Mouse (Mus musculus): Measurements from ENCODE around the gene Gse1.

Gse1 gene

DNA sequence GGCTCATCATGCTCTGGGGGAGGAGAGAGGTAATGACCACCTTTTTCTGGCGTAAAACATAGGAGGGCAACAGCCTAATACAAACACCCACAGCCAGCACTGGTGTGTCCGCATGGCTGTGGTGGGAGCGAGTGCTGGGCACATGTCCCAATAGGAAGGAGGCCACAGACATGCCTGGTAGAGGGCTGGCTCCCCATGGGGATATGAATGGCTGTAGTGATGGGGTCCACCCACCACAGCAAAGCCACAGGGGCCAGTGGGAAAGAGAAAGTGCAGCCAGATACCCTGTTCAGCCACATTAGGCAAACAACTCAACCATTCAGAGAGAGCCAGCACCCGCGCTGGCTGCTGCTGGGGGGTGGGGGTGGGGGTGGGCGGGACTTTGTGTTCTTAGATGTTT, 256.9 kb downstream of the Gse1 start:
- DNase-seq (ENCODE audit: low read depth): no peak

DNA sequence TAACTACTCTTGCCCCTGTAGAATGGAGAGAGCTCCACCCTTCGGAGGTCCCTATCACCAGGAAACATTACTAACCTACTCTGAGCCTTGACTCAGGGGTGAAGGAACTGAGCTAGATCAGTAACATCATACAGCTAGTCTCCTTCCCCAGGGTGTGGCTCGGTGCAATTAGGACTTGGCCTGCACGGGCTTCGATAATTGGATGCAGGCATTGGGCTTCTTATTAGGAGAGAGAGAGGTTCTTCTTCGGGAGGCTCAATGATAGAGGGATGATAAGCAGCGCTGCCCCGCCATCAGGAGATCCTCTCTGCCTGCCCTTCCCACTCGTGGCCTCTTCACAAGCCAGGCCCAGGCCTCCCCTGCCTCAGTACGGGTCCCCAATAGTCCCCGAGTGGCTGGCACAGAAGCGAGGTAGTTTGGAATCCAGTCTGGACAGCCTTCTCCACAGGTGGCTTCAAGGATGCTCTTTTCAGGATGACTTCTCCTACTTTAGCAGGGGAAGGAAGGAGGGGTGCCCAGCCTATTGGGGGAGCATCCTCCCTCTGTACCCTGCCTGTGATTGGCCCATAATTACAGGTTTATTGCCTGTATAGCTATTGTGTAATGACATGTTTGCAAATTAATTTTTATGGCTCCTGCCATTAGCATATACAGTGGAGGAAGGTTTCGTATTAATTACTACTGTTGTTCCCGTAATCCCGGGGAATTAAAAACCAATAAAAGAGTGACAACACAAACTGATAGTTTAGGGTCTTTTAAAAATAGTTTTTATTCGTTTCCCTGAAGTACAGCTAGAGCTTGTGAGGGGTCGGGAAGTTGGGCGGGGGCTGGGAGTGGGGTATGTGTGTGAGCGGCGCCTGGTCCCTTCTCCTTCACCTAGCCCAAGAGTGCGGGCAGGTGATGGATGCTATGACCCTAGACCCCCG, 257.6 kb downstream of the Gse1 start:
- peak; percentile 32 for DNase-seq (ENCODE audit: low read depth)

GRCm38 (mm10) chr8:120486477-120487376, 258.5 kb downstream of the Gse1 start:
- DNase-seq (ENCODE audit: low read depth): peak; percentile 89

GRCm38 (mm10) chr8:120487377-120487728, 259.1 kb downstream of the Gse1 start:
- DNase-seq (ENCODE audit: low read depth): no peak

DNA sequence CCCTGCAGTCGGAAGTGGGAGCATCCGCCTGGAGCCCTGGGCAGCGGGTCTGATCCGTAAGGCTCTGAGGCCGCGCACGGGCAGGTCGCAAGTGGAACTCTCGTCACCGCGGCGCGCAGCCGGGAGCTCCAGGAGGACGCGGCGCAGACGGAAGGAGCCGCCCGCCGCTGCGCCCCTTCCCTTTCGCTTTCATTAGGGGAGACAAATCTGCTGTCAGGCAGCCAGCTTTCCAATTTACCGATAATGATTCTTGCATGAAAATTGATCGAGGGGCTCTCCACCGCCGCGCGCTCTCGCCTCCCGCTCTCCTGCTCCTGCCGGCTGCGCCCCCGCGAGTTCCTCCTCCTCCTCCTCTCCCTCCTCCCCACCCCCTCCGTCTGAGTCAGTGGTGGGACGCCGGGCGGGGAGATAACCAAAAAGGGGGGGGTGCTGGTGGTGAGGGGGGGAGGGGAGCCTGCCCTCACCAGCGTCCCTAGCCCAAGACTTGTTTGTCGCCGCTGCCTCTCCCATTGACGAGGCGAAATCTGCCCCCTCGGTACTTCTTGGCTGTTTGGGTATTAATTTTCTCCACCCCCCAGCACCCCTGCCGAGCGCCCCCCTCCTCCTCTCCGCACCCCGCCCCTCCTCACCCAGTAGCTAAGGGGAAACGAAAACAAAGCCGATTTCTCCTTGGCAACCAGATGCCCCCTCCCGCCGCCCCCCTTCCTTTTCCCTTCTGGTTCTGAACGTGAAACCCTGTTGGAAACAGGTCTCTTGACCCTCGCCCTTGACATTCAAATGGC, 259.7 kb downstream of the Gse1 start:
- DNase-seq (ENCODE audit: low read depth): peak; percentile 84

DNA sequence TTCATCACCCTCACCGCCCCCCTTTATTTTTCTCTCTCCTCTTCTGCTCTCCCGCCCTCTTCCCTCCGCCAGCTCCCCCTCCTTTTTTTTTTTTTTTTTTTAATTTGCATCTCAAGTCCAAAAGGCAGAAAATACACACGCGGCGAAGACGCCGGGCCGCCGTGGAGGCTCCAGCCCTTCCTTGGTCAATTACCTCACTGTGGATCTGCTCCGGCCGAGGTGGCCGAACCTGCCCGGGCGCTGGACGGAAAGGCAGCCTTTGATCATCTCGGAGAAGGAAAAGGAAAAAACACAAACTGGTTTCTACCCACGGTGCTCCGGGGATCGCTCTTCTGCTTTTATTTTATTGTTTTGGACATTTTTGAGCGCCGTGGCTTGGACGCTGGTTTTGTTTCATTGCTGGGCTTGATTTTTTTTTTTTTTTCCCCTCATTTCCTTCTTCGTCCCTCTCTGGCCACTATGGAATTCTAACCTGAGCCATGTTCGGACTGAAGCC, 260.4 kb downstream of the Gse1 start:
- no peak for DNase-seq (ENCODE audit: low read depth)

DNA sequence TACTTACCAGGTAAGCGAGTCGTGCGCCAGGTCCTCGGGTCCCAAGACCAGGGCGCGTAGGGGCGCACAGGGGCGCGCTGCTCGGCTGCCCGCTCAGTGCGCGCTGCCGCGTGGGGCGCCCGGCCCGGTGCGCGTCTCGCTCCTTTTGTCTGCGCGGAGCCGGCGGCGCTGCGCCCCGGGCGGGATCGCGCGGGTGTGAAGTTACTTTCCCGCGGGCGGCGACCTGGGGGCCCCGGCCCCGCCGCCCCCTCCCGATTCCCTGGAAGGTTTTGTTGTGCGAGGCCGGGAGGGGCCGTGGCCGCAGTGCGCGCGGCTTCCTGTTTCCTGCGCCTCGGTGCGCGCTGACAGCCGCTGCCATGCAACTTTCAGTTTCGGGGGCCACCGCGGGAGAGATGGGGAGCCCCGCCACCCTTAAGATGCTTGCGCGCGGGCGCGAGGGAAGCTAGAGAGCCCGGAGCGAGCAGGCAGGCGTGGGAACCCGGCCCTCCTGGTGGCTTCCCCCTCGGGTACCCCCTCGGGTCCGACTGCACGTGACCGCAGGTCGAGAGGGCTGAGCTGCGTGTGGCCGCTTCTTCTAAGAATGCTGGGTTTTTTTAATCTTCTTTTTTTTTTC, 261.0 kb downstream of the Gse1 start:
- DNase-seq (ENCODE audit: low read depth): peak; percentile 93

- no peak for DNase-seq (ENCODE audit: low read depth)
Observed at GRCm38 (mm10) chr8:120489771-120490281, 261.6 kb downstream of the Gse1 start.

DNA sequence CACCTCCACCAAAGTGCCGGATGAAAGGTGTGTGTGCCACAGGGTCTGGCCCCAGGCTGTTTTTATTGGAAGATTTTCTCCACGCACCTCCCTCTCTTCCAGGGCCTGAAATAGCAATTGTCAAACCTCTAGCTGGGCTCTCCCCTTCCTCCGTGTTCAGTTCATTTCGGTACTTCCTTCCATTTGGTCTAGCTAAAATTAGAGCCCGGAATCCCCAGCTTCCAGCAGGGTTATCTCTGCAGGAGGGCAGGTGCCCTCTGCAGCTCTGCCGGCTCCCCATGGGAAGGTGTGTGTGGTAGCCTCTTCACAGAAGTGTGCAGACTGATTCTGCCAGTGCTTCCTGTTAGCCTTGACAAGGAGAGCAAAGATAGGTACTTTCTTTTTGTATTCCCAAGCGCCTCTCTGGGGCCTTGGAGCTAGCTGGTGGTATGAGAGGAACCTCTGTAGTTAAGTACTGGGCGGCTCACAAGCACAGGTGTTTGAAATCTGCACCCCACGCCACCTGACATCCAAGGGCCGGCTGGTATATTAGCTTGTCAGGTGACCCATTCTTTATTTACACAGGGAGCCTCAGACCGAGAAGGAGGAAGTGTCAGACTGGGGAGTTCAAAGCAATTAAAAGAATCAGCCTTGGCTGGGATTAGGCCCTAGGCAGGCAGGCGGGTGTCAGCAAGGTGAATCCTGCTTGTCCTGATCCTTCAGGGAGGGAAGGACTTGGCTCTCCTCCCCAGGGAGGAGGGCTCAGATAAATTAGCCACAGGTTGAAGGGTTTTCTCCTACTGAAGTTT, 262.3 kb downstream of the Gse1 start:
- DNase-seq (ENCODE audit: low read depth): peak; percentile 61

GRCm38 (mm10) chr8:120491166-120491793, 263.0 kb downstream of the Gse1 start:
- peak; percentile 28 for DNase-seq (ENCODE audit: low read depth)

DNA sequence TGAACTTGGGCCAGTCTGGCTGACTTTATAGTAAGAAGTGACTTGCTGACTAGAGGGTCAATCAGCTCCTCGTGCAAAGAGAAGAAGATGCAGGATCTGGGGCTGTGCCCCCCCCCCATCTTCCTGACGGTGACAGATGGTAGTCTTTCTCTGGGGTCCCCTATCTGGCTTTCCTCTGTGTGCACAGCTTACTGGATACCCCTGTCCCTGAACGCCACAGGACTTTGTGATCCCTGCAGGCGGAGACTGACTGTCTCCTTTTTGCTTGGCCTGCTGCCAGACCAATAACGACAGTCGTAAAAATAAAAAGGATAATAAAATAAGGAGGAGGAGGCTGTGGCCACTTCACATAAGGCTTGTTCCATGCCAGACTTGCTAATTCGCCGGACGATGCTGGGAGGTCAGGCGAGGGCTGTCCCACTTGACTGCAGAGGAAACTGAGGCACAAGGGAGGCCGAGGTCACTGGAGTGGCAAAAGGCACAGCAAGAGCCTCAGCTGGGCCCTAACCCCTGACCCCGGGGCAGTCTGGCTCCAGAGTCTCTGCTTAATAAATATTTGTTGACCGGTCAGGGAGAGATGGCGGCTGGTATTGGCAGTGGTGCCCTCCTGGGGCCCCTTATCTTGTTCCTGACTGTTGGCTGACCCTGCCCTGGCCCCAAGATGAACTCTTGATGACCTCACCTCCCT, 264.1 kb downstream of the Gse1 start:
- DNase-seq (ENCODE audit: low read depth): no peak

- DNase-seq (ENCODE audit: low read depth): no peak
Observed at GRCm38 (mm10) chr8:120492881-120493220, 264.6 kb downstream of the Gse1 start.

DNA sequence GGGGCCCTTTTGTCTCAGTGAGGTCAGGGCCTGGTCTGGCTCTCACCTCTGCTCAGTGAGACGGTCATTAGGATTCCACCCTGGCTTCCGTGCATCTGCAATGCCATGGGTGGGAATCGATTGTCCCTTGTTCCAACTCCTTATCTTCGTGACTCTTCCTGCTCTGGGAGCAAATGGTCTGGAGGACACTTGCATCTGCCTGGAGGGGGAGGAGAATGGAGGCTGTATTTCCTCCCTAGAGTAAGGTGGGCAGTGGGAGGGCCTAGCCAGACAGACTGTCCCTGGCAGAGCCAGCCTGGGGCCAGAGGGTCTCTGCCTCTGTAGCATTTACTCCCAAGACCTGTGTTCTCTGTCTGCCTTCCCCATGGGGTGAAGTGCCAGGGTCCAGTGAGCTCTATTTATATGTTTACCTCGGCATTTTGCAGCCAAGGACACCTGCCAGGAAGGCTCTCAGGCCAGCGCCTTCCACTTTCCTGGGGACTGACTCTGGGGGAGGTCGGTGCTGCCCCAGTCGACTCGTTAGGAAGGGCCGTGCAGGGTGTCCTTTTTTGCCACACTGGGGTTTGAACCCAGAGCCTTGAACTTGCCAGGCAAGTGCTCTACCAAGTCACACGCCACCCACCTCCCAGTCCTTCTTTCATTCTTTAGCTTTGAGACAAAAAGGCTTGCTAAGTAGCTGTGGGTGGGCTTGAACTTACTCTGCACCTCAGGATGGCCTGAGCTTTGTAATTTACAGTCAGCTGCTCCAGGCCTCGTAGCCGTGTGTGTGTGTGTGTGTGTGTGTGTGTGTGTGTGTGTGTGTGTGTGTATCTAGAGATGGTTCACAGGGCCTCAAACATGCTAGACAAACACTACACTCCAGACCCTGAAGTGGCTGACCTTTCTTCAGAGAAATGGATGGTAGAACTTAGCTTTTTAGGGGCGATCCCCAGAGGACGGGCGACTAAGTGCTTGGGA, 265.5 kb downstream of the Gse1 start:
- no peak for DNase-seq (ENCODE audit: low read depth)

DNA sequence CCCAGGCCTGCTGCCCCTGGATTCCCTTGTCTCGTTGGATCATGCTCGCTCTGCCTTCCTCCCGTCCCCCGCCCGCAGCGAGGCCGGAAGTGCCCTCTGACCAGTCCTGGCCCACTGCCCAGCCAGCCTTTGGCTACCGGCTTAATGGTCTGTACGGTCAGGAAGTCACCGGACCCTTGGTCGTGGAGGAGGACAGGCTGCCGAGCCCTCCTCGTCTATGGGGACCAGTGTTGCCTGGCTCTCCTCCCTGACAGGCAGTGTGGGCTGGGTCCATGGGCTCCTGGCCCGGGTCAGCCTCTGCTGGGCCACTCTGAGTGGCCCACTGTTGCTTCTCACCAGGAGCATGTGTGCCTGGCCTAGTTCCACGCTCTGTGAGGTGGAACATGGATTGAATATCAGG, 266.6 kb downstream of the Gse1 start:
- no peak for DNase-seq (ENCODE audit: low read depth)

DNA sequence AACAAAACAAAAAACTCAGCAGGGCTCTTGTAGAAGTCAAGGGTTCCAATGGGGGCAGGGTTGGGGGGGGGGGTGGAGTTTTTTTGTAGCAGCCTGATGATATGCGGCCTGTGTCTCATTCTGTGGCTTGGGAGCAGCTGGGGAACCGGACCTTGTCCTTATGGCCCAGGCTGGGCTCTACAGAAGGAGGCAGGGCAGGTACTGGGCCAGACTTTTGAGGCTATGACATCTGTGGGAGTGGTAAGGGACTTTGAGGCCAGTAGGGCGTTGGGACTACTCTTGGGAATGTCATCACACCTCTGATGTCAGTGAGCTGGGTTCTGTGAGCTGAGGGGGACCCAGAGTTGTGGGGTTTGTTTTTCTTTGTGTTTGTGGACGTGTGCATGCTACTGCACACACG, 267.2 kb downstream of the Gse1 start:
- DNase-seq (ENCODE audit: low read depth): no peak

GRCm38 (mm10) chr8:120496478-120496877, 268.2 kb downstream of the Gse1 start:
- no peak for DNase-seq (ENCODE audit: low read depth)

DNA sequence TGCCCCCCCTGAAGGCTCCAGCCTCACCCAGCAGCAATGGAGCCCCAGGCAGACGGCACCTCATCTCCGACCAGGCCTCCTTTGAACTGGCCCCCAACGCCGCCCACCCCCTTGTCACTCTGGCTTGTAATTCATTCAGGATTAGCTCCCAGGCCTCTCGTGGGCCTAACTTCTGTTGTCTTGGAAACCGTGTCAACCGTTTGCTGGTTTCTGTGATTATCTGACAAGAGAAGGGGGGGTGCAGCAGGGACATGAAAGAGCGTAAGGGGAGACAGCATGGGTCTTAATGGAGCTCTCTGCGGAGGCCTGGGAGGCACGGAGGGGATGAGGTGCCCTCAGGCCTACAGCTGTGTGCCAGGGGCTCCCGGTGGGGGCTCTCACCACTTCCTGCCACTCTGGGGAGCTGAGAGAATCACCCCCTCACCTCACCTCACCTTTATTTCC, 269.3 kb downstream of the Gse1 start:
- no peak for DNase-seq (ENCODE audit: low read depth)

- DNase-seq (ENCODE audit: low read depth): no peak
Observed at GRCm38 (mm10) chr8:120498349-120498831, 270.1 kb downstream of the Gse1 start.
